Mouse (Mus musculus) layer of hippocampus, adult 18-20 months (tissue): Measurements from ENCODE around the gene Plscr1. TPM values are rescaled to one million over a fixed set of nuclear protein-coding genes. Genes with fewer than 3 reads are reported as not detected.

Experiments
- DNase-seq, 2 experiments: peaks; one replicate each; pipeline ENCODE4 v3.0.0; 2022; ENCODE audit warnings: low spot score in 2 of 2
- total RNA-seq, 2 experiments: library from RNA; stranded (reverse); gene quantifications; 2 replicates each; pipeline ENCODE4 v1.2.3; 2021

The Plscr1 gene
- total RNA-seq, 2 experiments from 2014 or later, result 1.2 to 2.3 TPM

GRCm38 (mm10) chr9:92253585-92254321, 4.2 kb downstream of the Plscr1 start:
- DNase-seq, result no peak

GRCm38 (mm10) chr9:92260481-92261159, 11.1 kb downstream of the Plscr1 start:
- DNase-seq, result no peak

- DNase-seq, result no peak
Observed at GRCm38 (mm10) chr9:92265719-92266118, 16.2 kb downstream of the Plscr1 start.

GRCm38 (mm10) chr9:92266558-92267171, 17.1 kb downstream of the Plscr1 start:
- no peak for DNase-seq

- DNase-seq, result no peak
Observed at GRCm38 (mm10) chr9:92267732-92268131, 18.2 kb downstream of the Plscr1 start.

GRCm38 (mm10) chr9:92269829-92270404, 20.4 kb downstream of the Plscr1 start:
- no peak for DNase-seq

- peak in 1 of 2 experiments; percentile 24 for DNase-seq
Observed at GRCm38 (mm10) chr9:92270927-92271326, 21.4 kb downstream of the Plscr1 start.

- no peak for DNase-seq
Observed at GRCm38 (mm10) chr9:92272650-92273049, 23.1 kb downstream of the Plscr1 start.

GRCm38 (mm10) chr9:92273271-92273670, 23.7 kb downstream of the Plscr1 start:
- DNase-seq, result no peak

- DNase-seq, result no peak
Observed at GRCm38 (mm10) chr9:92273956-92274762, 24.6 kb downstream of the Plscr1 start.

- no peak for DNase-seq
Observed at GRCm38 (mm10) chr9:92275486-92276207, 26.1 kb downstream of the Plscr1 start, which contains the start of gene Plscr2. Gene Plscr2 (plus strand): TSS chr9:92275602.

GRCm38 (mm10) chr9:92276360-92276759, 26.8 kb downstream of the Plscr1 start:
- DNase-seq, result no peak

- DNase-seq, result no peak
Observed at GRCm38 (mm10) chr9:92280048-92280447, 30.5 kb downstream of the Plscr1 start.

- no peak for DNase-seq
Observed at GRCm38 (mm10) chr9:92282563-92283171, 33.1 kb downstream of the Plscr1 start.

GRCm38 (mm10) chr9:92289675-92290074, 40.1 kb downstream of the Plscr1 start:
- no peak for DNase-seq

GRCm38 (mm10) chr9:92292169-92292568, 42.6 kb downstream of the Plscr1 start:
- no peak for DNase-seq

GRCm38 (mm10) chr9:92292922-92293321, 43.4 kb downstream of the Plscr1 start:
- no peak for DNase-seq

GRCm38 (mm10) chr9:92293560-92294548, 44.3 kb downstream of the Plscr1 start:
- no peak for DNase-seq

GRCm38 (mm10) chr9:92298288-92298687, 48.7 kb downstream of the Plscr1 start:
- DNase-seq, result no peak
